Mouse (Mus musculus) lung, postnatal 4 days (tissue): ENCODE measurements at regions not wholly inside any gene's neighbourhood (a gene's known extent, or its start where the extent isn't known, plus 50 kb on each side); places are given as distances from the start of the nearest gene placed in this dataset.

Source experiments
- DNase-seq, 2 experiments: peaks; one replicate each; pipeline ENCODE4 v3.0.0; 2021

- no peak for DNase-seq
These were observed 250.6 kb downstream of the Sox9 start for GRCm38 (mm10) chr11:113032487-113033228.

DNA sequence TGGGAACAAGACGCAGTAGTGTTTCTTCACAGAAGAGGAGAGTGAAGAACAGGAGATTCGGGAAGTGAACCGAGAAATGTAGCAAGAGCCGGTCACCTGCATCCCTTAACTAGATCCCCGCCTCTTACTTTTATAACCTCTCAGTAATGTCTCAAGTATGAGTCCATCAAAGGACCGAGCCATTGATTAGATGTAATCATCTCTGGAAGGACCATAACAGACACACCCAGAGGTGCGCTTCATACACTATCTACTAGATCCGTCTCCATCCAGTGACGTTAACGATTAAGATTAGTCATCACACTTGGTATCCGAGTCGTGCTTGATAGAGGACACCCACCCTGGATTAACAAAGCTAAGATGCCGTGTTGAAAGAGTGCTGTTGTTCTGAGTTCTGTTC lies 252.9 kb downstream of the Sox9 start:
- no peak for DNase-seq

DNA sequence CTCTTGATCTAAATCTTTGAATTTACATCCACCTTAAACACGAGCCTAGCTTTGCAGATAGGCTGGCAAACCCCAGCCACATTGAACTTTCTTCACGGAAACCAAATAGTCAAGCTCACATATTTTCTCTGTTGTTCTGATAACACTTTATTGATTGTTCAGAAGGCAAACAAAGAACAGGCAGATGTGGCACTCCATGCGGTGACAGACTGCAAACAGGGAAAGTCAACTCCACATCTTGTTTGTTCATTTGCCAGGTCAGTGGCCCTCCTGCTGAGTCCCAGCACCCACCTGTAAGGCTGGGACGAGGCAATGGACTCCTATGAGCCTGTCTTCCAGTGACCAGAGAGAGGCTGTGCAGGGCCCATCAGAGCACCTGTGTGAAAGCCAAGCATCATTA lies 255.7 kb downstream of the Sox9 start:
- no peak for DNase-seq

DNA sequence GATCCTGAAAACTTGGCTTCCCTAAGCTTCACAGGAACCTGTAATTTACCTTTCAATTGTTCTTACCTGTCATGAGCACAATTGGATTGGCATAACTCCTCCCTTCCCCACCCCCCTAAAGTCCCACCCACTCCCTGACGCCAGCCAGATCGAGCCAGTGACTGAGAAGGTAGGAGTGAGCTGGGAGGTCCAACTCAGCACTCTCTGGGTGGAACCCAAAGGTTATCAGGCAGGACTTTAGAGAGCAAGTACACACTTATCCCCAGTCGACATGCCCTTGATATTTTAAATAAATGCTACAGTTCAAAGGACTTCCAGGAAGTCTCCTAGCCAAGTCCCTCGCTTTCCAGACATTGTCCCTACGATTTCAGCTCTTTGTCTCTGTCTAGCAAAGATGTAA lies 260.7 kb downstream of the Sox9 start:
- DNase-seq, result peak; percentile 30 to 65

DNA sequence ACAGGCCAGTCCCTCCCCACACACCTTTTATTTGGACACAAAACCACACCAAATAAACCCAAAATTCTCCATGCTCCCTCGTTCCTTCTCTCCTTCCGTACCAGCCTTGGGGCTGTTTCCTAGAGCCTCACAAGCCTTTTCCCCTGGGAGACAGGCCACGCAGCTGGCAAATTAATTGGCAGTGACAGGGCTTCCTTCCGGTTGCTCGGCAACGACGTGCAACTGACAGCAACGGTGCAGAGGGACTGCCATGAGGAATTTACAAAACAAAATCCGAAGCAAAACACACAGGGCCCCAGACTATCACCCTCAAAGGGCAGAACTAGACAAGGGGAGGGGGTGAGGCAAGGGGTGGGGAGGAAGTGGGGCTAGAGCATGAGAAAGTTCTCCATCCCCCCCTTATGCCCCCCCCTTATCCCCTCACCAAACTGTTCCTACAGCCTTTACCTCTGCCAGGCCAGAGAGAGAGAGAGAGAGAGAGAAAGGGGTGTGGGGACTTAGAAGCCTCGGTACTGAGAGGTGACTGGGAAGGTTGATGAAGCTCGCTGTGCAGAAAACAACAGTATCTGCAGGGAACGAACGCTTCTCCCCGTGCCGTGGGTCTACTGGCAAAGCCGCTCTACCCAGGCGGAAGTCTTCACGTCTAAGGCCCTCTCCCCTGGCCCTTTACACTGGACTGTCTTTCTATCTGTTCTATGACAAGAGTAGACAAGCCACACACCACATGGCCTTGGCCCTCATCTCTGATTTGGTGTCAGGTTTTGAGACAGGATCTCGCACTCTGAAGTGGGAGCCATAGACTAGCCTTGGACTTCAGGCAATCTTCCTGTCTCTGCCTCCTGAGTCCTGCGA lies 264.4 kb downstream of the Sox9 start:
- DNase-seq, result peak; percentile 64 to 75

- no peak for DNase-seq
These were observed 266.1 kb downstream of the Sox9 start for GRCm38 (mm10) chr11:113048158-113048557.

GRCm38 (mm10) chr11:113049593-113049992 lies 267.6 kb downstream of the Sox9 start:
- no peak for DNase-seq

GRCm38 (mm10) chr11:113052536-113052935 lies 270.5 kb downstream of the Sox9 start:
- no peak for DNase-seq

DNA sequence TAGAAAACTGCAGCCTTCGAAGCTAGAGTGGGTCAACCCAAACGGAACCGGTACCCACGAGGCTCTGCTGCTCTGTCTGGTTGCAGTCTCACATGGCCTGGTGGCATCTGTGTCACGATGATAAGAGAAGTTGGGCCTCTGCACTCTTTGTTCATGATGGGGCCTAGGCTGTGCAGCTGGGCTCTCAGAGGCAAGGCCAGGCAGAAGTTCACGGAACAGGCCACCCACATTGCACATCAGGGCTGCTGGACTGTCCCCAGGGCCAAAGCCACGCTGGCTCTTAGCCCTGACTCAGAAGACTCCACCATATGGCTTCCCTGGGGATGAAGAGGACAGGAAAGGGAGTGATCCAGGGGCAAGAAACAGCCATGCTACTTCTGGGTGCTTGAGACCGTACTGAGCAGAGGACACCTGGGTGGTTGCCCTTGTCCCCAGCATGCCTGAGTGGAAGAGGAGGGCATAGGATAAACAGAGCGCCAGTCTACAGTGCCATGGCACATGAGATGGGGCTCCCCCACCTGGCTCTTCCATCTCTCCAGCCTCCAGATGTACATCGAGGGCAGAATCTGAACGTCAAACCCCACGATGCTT lies 274.1 kb downstream of the Sox9 start:
- DNase-seq, result peak in 1 of 2 experiments; percentile 40

DNA sequence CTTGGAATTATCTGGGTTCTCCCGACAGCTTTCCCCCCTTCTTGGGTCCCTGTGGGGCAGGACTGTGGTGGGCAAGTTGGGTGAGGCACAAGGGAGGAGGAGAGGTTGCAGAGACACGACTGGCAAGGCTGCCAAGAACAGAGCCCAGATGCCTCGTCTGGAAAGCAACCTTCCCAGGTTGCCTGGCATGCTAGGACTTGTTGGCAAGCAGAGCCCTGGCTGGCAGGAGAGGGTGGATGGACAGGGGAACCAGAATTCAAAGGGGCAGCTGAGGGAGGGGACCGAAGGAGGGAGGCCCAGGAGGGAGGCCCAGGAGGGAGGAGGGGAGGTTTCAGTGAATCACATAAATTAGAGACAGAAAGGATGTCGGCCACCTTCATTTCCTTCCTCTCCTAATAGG lies 274.8 kb downstream of the Sox9 start:
- DNase-seq, result peak in 1 of 2 experiments; percentile 14

GRCm38 (mm10) chr11:113070365-113070764 lies 288.3 kb downstream of the Sox9 start:
- no peak for DNase-seq

GRCm38 (mm10) chr11:113071942-113072341 lies 289.9 kb downstream of the Sox9 start:
- no peak for DNase-seq

GRCm38 (mm10) chr11:113074328-113074727 lies 292.3 kb downstream of the Sox9 start:
- no peak for DNase-seq

DNA sequence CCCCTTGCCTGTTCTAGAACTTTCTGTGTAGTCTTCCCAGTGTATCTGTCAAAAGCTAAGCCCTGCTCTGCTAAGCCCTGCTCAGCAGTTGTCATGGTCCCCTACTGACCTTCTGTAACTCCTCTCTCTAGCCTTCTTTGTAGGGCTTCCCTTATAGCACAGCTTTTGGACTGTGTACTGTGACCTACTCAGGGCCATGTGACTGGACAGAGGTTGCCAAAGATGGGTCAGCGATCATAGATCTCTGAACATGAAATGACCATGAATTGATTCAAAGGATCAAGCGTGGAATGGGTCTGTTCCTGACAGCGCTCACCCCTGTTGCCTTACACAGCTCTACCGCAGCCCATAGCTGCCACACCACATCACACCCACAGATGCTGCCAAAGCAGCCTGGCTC lies 294.3 kb downstream of the Sox9 start:
- no peak for DNase-seq

- DNase-seq, result no peak
These were observed 298.3 kb downstream of the Sox9 start for GRCm38 (mm10) chr11:113080311-113080710.

- DNase-seq, result no peak
These were observed 302.4 kb downstream of the Sox9 start for GRCm38 (mm10) chr11:113084442-113084841.

DNA sequence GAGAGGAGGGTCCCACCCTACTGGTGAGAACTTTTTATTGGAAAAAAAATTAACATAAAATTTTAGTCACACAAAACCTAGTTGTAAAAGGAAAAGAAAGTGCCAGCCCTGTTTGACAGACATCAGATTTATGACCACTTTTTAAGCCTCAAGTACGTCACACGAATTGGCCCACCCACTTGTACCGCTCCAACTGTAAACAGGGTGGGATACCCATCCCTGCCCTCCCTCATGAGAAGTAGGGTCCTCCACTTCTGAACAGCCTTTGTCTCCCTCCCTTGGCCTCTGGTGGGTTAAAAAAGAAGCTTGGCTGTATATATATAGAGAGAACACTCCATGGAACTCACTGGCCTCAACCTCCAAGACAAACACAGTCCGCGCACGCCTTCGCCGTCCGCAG lies 303.5 kb downstream of the Sox9 start:
- no peak for DNase-seq

GRCm38 (mm10) chr11:113087084-113087483 lies 305.1 kb downstream of the Sox9 start:
- DNase-seq, result no peak

DNA sequence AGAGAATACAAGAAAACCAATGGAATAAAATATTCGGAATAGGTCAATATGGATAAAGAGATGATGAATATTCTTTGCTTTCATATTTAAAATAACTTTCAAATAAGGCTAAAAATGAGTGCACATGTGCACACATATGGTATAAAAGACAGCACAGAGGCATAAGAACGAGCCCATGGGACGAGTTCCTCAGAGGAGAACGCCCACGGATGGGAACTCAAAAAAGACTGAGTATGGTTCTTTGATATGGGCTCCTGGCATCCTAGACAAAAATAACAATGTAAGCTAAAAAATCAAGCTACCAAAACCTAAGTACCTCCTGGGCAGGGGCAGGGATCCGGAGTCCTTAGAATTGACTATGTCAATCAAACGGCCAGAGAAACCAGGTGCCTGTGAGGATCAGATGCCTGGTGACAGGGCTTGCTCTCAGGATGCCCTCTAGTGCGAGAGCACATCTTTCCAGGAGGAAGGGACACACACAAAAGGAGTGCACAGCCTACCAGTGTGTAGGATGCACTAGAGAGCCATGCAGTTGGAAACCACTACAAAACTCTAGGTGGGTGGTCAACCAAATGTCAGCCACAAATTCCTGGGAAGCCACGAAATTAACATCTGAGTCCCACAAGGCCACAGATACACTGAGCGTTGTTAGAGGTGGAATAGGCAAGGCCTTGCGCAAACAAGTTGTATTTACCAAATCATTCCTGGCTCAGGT lies 307.8 kb downstream of the Sox9 start:
- DNase-seq, result no peak

DNA sequence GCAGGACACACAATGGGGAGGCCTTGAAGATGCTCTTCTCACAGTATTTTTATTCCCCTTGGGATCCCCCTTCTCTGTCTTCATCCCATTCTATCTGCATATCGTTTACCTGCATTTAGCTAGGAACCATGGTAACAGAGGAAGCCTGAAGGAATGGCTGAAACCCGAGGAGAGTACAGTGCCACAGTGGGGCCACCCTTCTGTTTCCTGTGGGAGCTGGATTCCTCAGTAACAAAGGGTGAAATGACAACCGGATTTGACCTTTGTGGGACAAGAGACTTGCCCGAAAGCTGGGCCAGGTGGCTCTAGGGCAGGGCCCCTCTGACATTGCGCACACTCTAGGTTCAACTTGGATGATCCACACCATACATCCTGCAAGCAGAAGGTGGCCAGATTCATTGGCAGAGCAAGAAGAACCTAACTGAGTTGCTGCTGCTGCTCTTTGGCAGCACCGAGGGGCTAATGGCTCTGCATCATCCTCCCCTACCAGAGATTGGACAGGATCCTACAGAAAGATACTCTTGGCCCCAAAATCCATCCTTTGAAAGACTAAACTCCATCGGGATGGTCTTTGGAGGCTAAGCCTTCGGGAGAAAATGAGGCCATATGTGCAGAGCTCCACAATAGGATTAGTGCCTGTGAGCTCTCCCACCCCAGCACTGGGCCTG lies 310.0 kb downstream of the Sox9 start:
- no peak for DNase-seq

- DNase-seq, result no peak
These were observed 311.9 kb downstream of the Sox9 start for GRCm38 (mm10) chr11:113093895-113094445.

DNA sequence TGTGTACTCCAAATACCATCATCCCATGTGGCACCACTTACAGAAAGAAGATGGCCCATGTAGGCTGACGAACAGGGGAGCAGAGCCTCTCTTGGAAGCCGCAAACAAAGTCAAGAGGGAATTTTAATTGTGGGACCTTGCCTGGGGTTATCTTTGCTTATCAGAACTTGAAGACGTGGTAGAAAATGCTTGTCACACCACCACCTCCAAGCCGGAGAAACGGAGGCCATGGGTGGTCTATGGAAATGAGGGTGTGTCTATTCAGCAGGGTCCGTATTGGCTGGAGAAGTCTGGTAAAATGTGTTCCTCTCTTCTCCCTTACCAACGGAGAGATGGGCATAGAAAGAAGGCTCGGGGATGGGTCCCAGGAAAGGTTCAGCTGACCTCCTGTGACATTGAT lies 313.6 kb downstream of the Sox9 start:
- DNase-seq, result no peak
